Mouse (Mus musculus) lung, postnatal 0 days (tissue): ENCODE data around the gene Tspan12.

Experiments
- CTCF ChIP-seq: IDR thresholded peaks from 2 replicates; pipeline ENCODE4 v1.5.1; 2016; ENCODE audit warnings: antibody characterized with exemption, mild to moderate bottlenecking
- EP300 ChIP-seq: IDR thresholded peaks from 2 replicates; pipeline ENCODE4 v1.6.1; 2016; ENCODE audit warnings: antibody characterized with exemption, mild to moderate bottlenecking, control low read depth

DNA sequence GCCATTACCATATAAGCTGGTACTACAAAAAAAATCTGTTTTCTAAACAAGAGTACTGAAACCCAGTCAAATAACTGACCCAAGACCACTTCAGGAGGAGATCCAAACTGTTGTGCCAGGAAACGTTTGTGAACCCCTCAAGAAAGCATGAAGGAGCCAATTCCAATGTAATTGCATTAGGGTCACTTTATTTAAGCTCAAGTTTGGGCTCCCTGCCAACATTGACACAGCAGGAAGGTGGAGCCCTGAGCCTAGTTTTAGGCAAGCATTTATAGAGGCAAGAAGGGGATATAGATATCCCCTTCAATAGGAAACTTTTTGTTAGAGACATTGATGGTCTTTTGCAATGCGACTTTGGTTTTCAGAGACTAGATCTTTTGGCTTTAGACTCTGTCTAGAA, 111.7 kb downstream of the Tspan12 start:
- TF ChIP-seq CTCF (no peak), EP300 (no peak)
